8 mouse cellular contexts compared by ENCODE assay signal in genomic region chr2:25000544-25001235, GRCm38 (mm10). TPM values are rescaled to one million over a fixed set of nuclear protein-coding genes. Genes with fewer than 3 reads are reported as not detected.
DNase-seq lines count a peak whose midpoint lies in the region; ATAC-seq and TF ChIP-seq lines count a peak whose summit lies in the region.

No protein-coding gene starts in this region.

- WGBS in forebrain, embryonic 14.5 days: 84% methylated on average over 3 of the region's 3 CpGs
- 82% methylated on average over 3 of the region's 3 CpGs for WGBS in forebrain, embryonic 13.5 days
- WGBS in midbrain, embryonic 14.5 days: 83% methylated on average over 3 of the region's 3 CpGs
- WGBS in midbrain, embryonic 13.5 days: 84% methylated on average over 3 of the region's 3 CpGs

- no peak overlapping the region for H3K4me3 ChIP-seq in forebrain, embryonic 14.5 days (ENCODE audit: low read depth, low read length)
- no peak overlapping the region for H3K4me3 ChIP-seq in forebrain, embryonic 13.5 days
- H3K4me3 ChIP-seq in midbrain, embryonic 14.5 days (replicated peaks; ENCODE audit: low read depth, low read length): no peak overlapping the region
- no peak overlapping the region for H3K4me3 ChIP-seq in midbrain, embryonic 13.5 days (replicated peaks)
- no peak overlapping the region for H3K4me3 ChIP-seq in bone marrow macrophage, adult 2 months (ENCODE audit: insufficient read depth, low read length)

- no peak overlapping the region for H3K4me2 ChIP-seq in forebrain, embryonic 14.5 days (ENCODE audit: low read length)
- H3K4me2 ChIP-seq in forebrain, embryonic 13.5 days: no peak overlapping the region
- no peak overlapping the region for H3K4me2 ChIP-seq in midbrain, embryonic 14.5 days (ENCODE audit: low read length)
- H3K4me2 ChIP-seq in midbrain, embryonic 13.5 days (replicated peaks): no peak overlapping the region

- no peaks in the 10 kb centered on the region for H3K4me1 ChIP-seq in forebrain, embryonic 14.5 days (ENCODE audit: control insufficient read depth, insufficient read depth, low read length)
- H3K4me1 ChIP-seq in forebrain, embryonic 13.5 days: no peaks in the 10 kb centered on the region
- no peaks in the 10 kb centered on the region for H3K4me1 ChIP-seq in midbrain, embryonic 14.5 days (ENCODE audit: control insufficient read depth, insufficient read depth, low read length)
- no peaks in the 10 kb centered on the region for H3K4me1 ChIP-seq in midbrain, embryonic 13.5 days (replicated peaks)
- H3K4me1 ChIP-seq in bone marrow macrophage, adult 2 months (ENCODE audit: control insufficient read depth, insufficient read depth, low read length): no peaks in the 10 kb centered on the region

- no peak overlapping the region for H3K9ac ChIP-seq in forebrain, embryonic 14.5 days (ENCODE audit: low read length)
- no peak overlapping the region for H3K9ac ChIP-seq in forebrain, embryonic 13.5 days
- H3K9ac ChIP-seq in midbrain, embryonic 14.5 days (replicated peaks; ENCODE audit: low read length): no peak overlapping the region
- H3K9ac ChIP-seq in midbrain, embryonic 13.5 days (replicated peaks): no peak overlapping the region

- DNase-seq in forebrain, embryonic 14.5 days (ENCODE audit: low spot score): peak; percentile 23
- DNase-seq in midbrain, embryonic 14.5 days: peak; percentile 55
- DNase-seq in kidney, postnatal 10 days: peak; percentile 66
- peak; percentile 17 for DNase-seq in retina, postnatal 7 days (ENCODE audit: low read depth, low spot score)
- no peak for DNase-seq in frontal cortex, postnatal 10 days (ENCODE audit: low spot score in 2 of 2)

- H3K9me3 ChIP-seq in forebrain, embryonic 14.5 days (replicated peaks; ENCODE audit: control insufficient read depth, low read length): no peaks in the 10 kb centered on the region
- no peaks in the 10 kb centered on the region for H3K9me3 ChIP-seq in forebrain, embryonic 13.5 days (replicated peaks)
- no peaks in the 10 kb centered on the region for H3K9me3 ChIP-seq in midbrain, embryonic 14.5 days (ENCODE audit: control insufficient read depth, low read length)
- no peaks in the 10 kb centered on the region for H3K9me3 ChIP-seq in midbrain, embryonic 13.5 days

- 0 out of 2 replicates have a peak, but pooled peaks have one; percentile 8 for TF ChIP-seq CTCF in bone marrow macrophage, adult 2 months (IDR thresholded peaks at IDR 0.05; ENCODE audit: low read depth, low read length)

- TF ChIP-seq POLR2A in bone marrow macrophage, adult 2 months (IDR thresholded peaks at IDR 0.05; ENCODE audit: borderline replicate concordance, low read depth, low read length): no peak

- H3K36me3 ChIP-seq in forebrain, embryonic 14.5 days (ENCODE audit: control insufficient read depth, insufficient read depth, low read length): no peaks in the 10 kb centered on the region
- no peaks in the 10 kb centered on the region for H3K36me3 ChIP-seq in forebrain, embryonic 13.5 days (ENCODE audit: poor library complexity, severe bottlenecking)
- H3K36me3 ChIP-seq in midbrain, embryonic 14.5 days (ENCODE audit: control insufficient read depth, insufficient read depth, low read length): no peaks in the 10 kb centered on the region
- H3K36me3 ChIP-seq in midbrain, embryonic 13.5 days: no peaks in the 10 kb centered on the region

- H3K27me3 ChIP-seq in forebrain, embryonic 14.5 days (replicated peaks; ENCODE audit: control insufficient read depth, insufficient read depth, low read length): no peaks in the 10 kb centered on the region
- no peaks in the 10 kb centered on the region for H3K27me3 ChIP-seq in forebrain, embryonic 13.5 days
- no peaks in the 10 kb centered on the region for H3K27me3 ChIP-seq in midbrain, embryonic 14.5 days (ENCODE audit: control insufficient read depth, insufficient read depth, low read length)
- no peaks in the 10 kb centered on the region for H3K27me3 ChIP-seq in midbrain, embryonic 13.5 days

- ATAC-seq in forebrain, embryonic 14.5 days: no peak
- no peak for ATAC-seq in forebrain, embryonic 13.5 days
- ATAC-seq in midbrain, embryonic 14.5 days (ENCODE audit: low FRiP score, low TSS enrichment): no peak
- no peak for ATAC-seq in midbrain, embryonic 13.5 days

- H3K27ac ChIP-seq in forebrain, embryonic 14.5 days (ENCODE audit: low read depth, low read length): no peak overlapping the region
- no peak overlapping the region for H3K27ac ChIP-seq in forebrain, embryonic 13.5 days
- H3K27ac ChIP-seq in midbrain, embryonic 14.5 days (replicated peaks; ENCODE audit: low read depth, low read length): no peak overlapping the region
- no peak overlapping the region for H3K27ac ChIP-seq in midbrain, embryonic 13.5 days
- no peak overlapping the region for H3K27ac ChIP-seq in bone marrow macrophage, adult 2 months (ENCODE audit: insufficient read depth, low read depth, low read length)

RNA-seq across cellular contexts. Expression of gene Pnpla7, which starts 24.9 kb away (rescaled TPM):
- polyA plus RNA-seq in forebrain, embryonic 14.5 days (2014; fragmentation: Nextera tagmentation; extraction: Ambion mirVana): 2.8 and 4.1 TPM in 2 replicates
- 2.4 and 3.5 TPM in 2 replicates for polyA plus RNA-seq in forebrain, embryonic 13.5 days (2015; fragmentation: Nextera tagmentation; extraction: Ambion mirVana)
- polyA plus RNA-seq in midbrain, embryonic 14.5 days (2014; fragmentation: Nextera tagmentation; extraction: Ambion mirVana): 2.3 and 4.4 TPM in 2 replicates
- polyA plus RNA-seq in midbrain, embryonic 13.5 days (2015; fragmentation: Nextera tagmentation; extraction: Ambion mirVana): 3.3 and 4.2 TPM in 2 replicates
- 184 and 202 TPM in 2 replicates for polyA plus RNA-seq in bone marrow macrophage, adult 2 months (2012; ENCODE audit: insufficient read depth, insufficient read length, missing spikeins)

RNA-seq across cellular contexts. Expression of gene Mrpl41, which starts 25.8 kb away (rescaled TPM):
- polyA plus RNA-seq in forebrain, embryonic 14.5 days (2014; fragmentation: Nextera tagmentation; extraction: Ambion mirVana): 178 and 193 TPM in 2 replicates
- polyA plus RNA-seq in forebrain, embryonic 13.5 days (2015; fragmentation: Nextera tagmentation; extraction: Ambion mirVana): 163 and 175 TPM in 2 replicates
- 160 and 178 TPM in 2 replicates for polyA plus RNA-seq in midbrain, embryonic 14.5 days (2014; fragmentation: Nextera tagmentation; extraction: Ambion mirVana)
- polyA plus RNA-seq in midbrain, embryonic 13.5 days (2015; fragmentation: Nextera tagmentation; extraction: Ambion mirVana): 162 and 172 TPM in 2 replicates
- polyA plus RNA-seq in bone marrow macrophage, adult 2 months (2012; ENCODE audit: insufficient read depth, insufficient read length, missing spikeins): 30.9 and 31.6 TPM in 2 replicates

RNA-seq across cellular contexts. Expression of gene Dph7, which starts 38.5 kb away (rescaled TPM):
- polyA plus RNA-seq in forebrain, embryonic 14.5 days (2014; fragmentation: Nextera tagmentation; extraction: Ambion mirVana): 38.0 and 44.3 TPM in 2 replicates
- 35.5 and 38.8 TPM in 2 replicates for polyA plus RNA-seq in forebrain, embryonic 13.5 days (2015; fragmentation: Nextera tagmentation; extraction: Ambion mirVana)
- 36.1 and 37.9 TPM in 2 replicates for polyA plus RNA-seq in midbrain, embryonic 14.5 days (2014; fragmentation: Nextera tagmentation; extraction: Ambion mirVana)
- 36.3 and 41.8 TPM in 2 replicates for polyA plus RNA-seq in midbrain, embryonic 13.5 days (2015; fragmentation: Nextera tagmentation; extraction: Ambion mirVana)
- 8.2 and 8.7 TPM in 2 replicates for polyA plus RNA-seq in bone marrow macrophage, adult 2 months (2012; ENCODE audit: insufficient read depth, insufficient read length, missing spikeins)

RNA-seq across cellular contexts. Expression of gene Zmynd19, which starts 51.1 kb away (rescaled TPM):
- 8.6 and 12.7 TPM in 2 replicates for polyA plus RNA-seq in forebrain, embryonic 14.5 days (2014; fragmentation: Nextera tagmentation; extraction: Ambion mirVana)
- polyA plus RNA-seq in forebrain, embryonic 13.5 days (2015; fragmentation: Nextera tagmentation; extraction: Ambion mirVana): 10.2 and 12.1 TPM in 2 replicates
- polyA plus RNA-seq in midbrain, embryonic 14.5 days (2014; fragmentation: Nextera tagmentation; extraction: Ambion mirVana): 20.9 and 31.4 TPM in 2 replicates
- polyA plus RNA-seq in midbrain, embryonic 13.5 days (2015; fragmentation: Nextera tagmentation; extraction: Ambion mirVana): 12.3 and 20.4 TPM in 2 replicates
- polyA plus RNA-seq in bone marrow macrophage, adult 2 months (2012; ENCODE audit: insufficient read depth, insufficient read length, missing spikeins): 6.5 and 7.6 TPM in 2 replicates

RNA-seq across cellular contexts. Expression of gene Nsmf, which starts 53.5 kb away (rescaled TPM):
- polyA plus RNA-seq in forebrain, embryonic 14.5 days (2014; fragmentation: Nextera tagmentation; extraction: Ambion mirVana): 96.1 and 123 TPM in 2 replicates
- 125 and 129 TPM in 2 replicates for polyA plus RNA-seq in forebrain, embryonic 13.5 days (2015; fragmentation: Nextera tagmentation; extraction: Ambion mirVana)
- 99.3 and 125 TPM in 2 replicates for polyA plus RNA-seq in midbrain, embryonic 14.5 days (2014; fragmentation: Nextera tagmentation; extraction: Ambion mirVana)
- 110 and 115 TPM in 2 replicates for polyA plus RNA-seq in midbrain, embryonic 13.5 days (2015; fragmentation: Nextera tagmentation; extraction: Ambion mirVana)
- polyA plus RNA-seq in bone marrow macrophage, adult 2 months (2012; ENCODE audit: insufficient read depth, insufficient read length, missing spikeins): 14.4 and 18.0 TPM in 2 replicates

Comparison
In these comparisons a context has a peak if more than half of its experiments do, and no peak if none do; other contexts are left out.
1. DNase-seq: peak in forebrain, embryonic 14.5 days (single experiment), midbrain, embryonic 14.5 days (single experiment), kidney, postnatal 10 days (single experiment) and retina, postnatal 7 days (single experiment); none in frontal cortex, postnatal 10 days (0 of 2).
2. RNA of gene Pnpla7, which starts 24.9 kb away (polyA plus RNA-seq): 184 to 202 TPM in bone marrow macrophage, adult 2 months; 2.3 to 4.4 TPM in midbrain, embryonic 14.5 days, 3.3 to 4.2 TPM in midbrain, embryonic 13.5 days, 2.8 to 4.1 TPM in forebrain, embryonic 14.5 days and 2.4 to 3.5 TPM in forebrain, embryonic 13.5 days; every median in the first group is over 10 times any median in the second.